Mouse (Mus musculus): Measurements from ENCODE around the gene Cdkal1. TPM values are rescaled to one million over a fixed set of nuclear protein-coding genes. Genes with fewer than 3 reads are reported as not detected.

Gene Cdkal1
- polyA plus RNA-seq, 1 experiment from 2014 or later, result 21.1 TPM

- no peak overlapping the region for H3K27ac ChIP-seq (ENCODE audit: low read depth, low read length)
- no peaks in the 10 kb centered on the region for H3K27me3 ChIP-seq (ENCODE audit: control insufficient read depth, insufficient read depth, low read length)
- no peak overlapping the region for H3K4me3 ChIP-seq (ENCODE audit: low read depth, low read length)
- H3K9me3 ChIP-seq (ENCODE audit: control insufficient read depth, low read length), result no peaks in the 10 kb centered on the region
- 0 out of 2 replicates have a peak, but pooled peaks have one; percentile 49 for ATAC-seq (ENCODE audit: low read depth)
- H3K4me2 ChIP-seq (ENCODE audit: low read depth, low read length), result no peak overlapping the region
- no peak overlapping the region for H3K9ac ChIP-seq (replicated peaks; ENCODE audit: low read depth, low read length)
- WGBS, result 11% methylated on average over 4 of the region's 4 CpGs
- no peaks in the 10 kb centered on the region for H3K36me3 ChIP-seq (ENCODE audit: control insufficient read depth, insufficient read depth, low read length)
- H3K4me1 ChIP-seq (ENCODE audit: control insufficient read depth, insufficient read depth, low read length), result no peaks in the 10 kb centered on the region
Measured at GRCm38 (mm10) chr13:29767587-29767986, 87.9 kb downstream of the Cdkal1 start.

GRCm38 (mm10) chr13:29766377-29766776, 89.1 kb downstream of the Cdkal1 start:
- H3K9me3 ChIP-seq (ENCODE audit: control insufficient read depth, low read length), result no peaks in the 10 kb centered on the region
- no peak overlapping the region for H3K4me3 ChIP-seq (ENCODE audit: low read depth, low read length)
- no peaks in the 10 kb centered on the region for H3K27me3 ChIP-seq (ENCODE audit: control insufficient read depth, insufficient read depth, low read length)
- 49% methylated on average over 8 of the region's 8 CpGs for WGBS
- no peak overlapping the region for H3K9ac ChIP-seq (replicated peaks; ENCODE audit: low read depth, low read length)
- ATAC-seq (ENCODE audit: low read depth), result 0 out of 2 replicates have a peak, but pooled peaks have one; percentile 18
- no peak overlapping the region for H3K27ac ChIP-seq (ENCODE audit: low read depth, low read length)
- no peaks in the 10 kb centered on the region for H3K36me3 ChIP-seq (ENCODE audit: control insufficient read depth, insufficient read depth, low read length)
- H3K4me1 ChIP-seq (ENCODE audit: control insufficient read depth, insufficient read depth, low read length), result no peaks in the 10 kb centered on the region
- H3K4me2 ChIP-seq (ENCODE audit: low read depth, low read length), result no peak overlapping the region

- no peak overlapping the region for H3K9ac ChIP-seq (replicated peaks; ENCODE audit: low read depth, low read length)
- no peaks in the 10 kb centered on the region for H3K36me3 ChIP-seq (ENCODE audit: control insufficient read depth, insufficient read depth, low read length)
- ATAC-seq (ENCODE audit: low read depth), result no peak
- no peaks in the 10 kb centered on the region for H3K4me1 ChIP-seq (ENCODE audit: control insufficient read depth, insufficient read depth, low read length)
- H3K27ac ChIP-seq (ENCODE audit: low read depth, low read length), result no peak overlapping the region
- H3K27me3 ChIP-seq (ENCODE audit: control insufficient read depth, insufficient read depth, low read length), result no peaks in the 10 kb centered on the region
- no peak overlapping the region for H3K4me2 ChIP-seq (ENCODE audit: low read depth, low read length)
- H3K9me3 ChIP-seq (ENCODE audit: control insufficient read depth, low read length), result no peaks in the 10 kb centered on the region
- 91% methylated on average over 3 of the region's 3 CpGs for WGBS
- no peak overlapping the region for H3K4me3 ChIP-seq (ENCODE audit: low read depth, low read length)
Measured at GRCm38 (mm10) chr13:29765296-29765695, 90.2 kb downstream of the Cdkal1 start.

GRCm38 (mm10) chr13:29759691-29760467, 95.6 kb downstream of the Cdkal1 start:
- no peak for ATAC-seq (ENCODE audit: low read depth)
- no peak overlapping the region for H3K9ac ChIP-seq (replicated peaks; ENCODE audit: low read depth, low read length)
- no peaks in the 10 kb centered on the region for H3K4me1 ChIP-seq (ENCODE audit: control insufficient read depth, insufficient read depth, low read length)
- no peaks in the 10 kb centered on the region for H3K27me3 ChIP-seq (ENCODE audit: control insufficient read depth, insufficient read depth, low read length)
- no peak overlapping the region for H3K4me2 ChIP-seq (ENCODE audit: low read depth, low read length)
- no peak overlapping the region for H3K27ac ChIP-seq (ENCODE audit: low read depth, low read length)
- H3K4me3 ChIP-seq (ENCODE audit: low read depth, low read length), result no peak overlapping the region
- no peaks in the 10 kb centered on the region for H3K36me3 ChIP-seq (ENCODE audit: control insufficient read depth, insufficient read depth, low read length)
- no peaks in the 10 kb centered on the region for H3K9me3 ChIP-seq (ENCODE audit: control insufficient read depth, low read length)
- WGBS, result 72% methylated on average over 5 of the region's 5 CpGs

DNA sequence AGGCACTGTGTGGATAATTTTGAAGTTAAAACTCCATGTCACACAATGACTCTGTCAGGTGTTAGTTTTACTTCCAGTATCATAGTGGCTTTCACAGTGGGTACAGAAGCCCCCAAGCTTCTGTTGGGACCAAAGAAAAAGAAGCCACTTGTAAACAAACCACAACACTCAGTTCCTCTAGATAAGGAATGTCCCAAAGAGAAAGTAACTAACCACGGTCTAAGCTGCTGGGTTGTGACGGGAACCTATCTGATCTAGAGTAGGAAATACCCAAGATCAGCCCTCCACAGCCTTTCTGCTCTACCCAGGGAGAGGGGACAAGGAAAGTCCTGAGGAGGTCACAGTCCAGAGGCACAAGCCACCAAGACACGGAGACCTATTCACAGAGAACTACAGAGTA, 99.4 kb downstream of the Cdkal1 start:
- no peaks in the 10 kb centered on the region for H3K9me3 ChIP-seq (ENCODE audit: control insufficient read depth, low read length)
- H3K36me3 ChIP-seq (ENCODE audit: control insufficient read depth, insufficient read depth, low read length), result no peaks in the 10 kb centered on the region
- H3K4me1 ChIP-seq (ENCODE audit: control insufficient read depth, insufficient read depth, low read length), result no peaks in the 10 kb centered on the region
- H3K27ac ChIP-seq (ENCODE audit: low read depth, low read length), result no peak overlapping the region
- H3K4me2 ChIP-seq (ENCODE audit: low read depth, low read length), result no peak overlapping the region
- no peaks in the 10 kb centered on the region for H3K27me3 ChIP-seq (ENCODE audit: control insufficient read depth, insufficient read depth, low read length)
- no peak for ATAC-seq (ENCODE audit: low read depth)
- 90% methylated on average over 3 of the region's 3 CpGs for WGBS
- H3K4me3 ChIP-seq (ENCODE audit: low read depth, low read length), result no peak overlapping the region
- H3K9ac ChIP-seq (replicated peaks; ENCODE audit: low read depth, low read length), result no peak overlapping the region

GRCm38 (mm10) chr13:29753254-29753653, 102.2 kb downstream of the Cdkal1 start:
- Histone ChIP-seq H3K4me1 (ENCODE audit: control insufficient read depth, insufficient read depth, low read length) (no peaks in the 10 kb centered on the region), H3K27me3 (ENCODE audit: control insufficient read depth, insufficient read depth, low read length) (no peaks in the 10 kb centered on the region), H3K36me3 (ENCODE audit: control insufficient read depth, insufficient read depth, low read length) (no peaks in the 10 kb centered on the region), H3K9ac (replicated peaks; ENCODE audit: low read depth, low read length) (no peak overlapping the region), H3K4me3 (ENCODE audit: low read depth, low read length) (no peak overlapping the region), H3K9me3 (ENCODE audit: control insufficient read depth, low read length) (no peaks in the 10 kb centered on the region), H3K4me2 (ENCODE audit: low read depth, low read length) (no peak overlapping the region), H3K27ac (ENCODE audit: low read depth, low read length) (no peak overlapping the region)
- WGBS, result 72% methylated on average over 3 of the region's 3 CpGs
- ATAC-seq (ENCODE audit: low read depth), result peak; percentile 44; the same call in 1 of the 2 replicates

- no peaks in the 10 kb centered on the region for H3K36me3 ChIP-seq (ENCODE audit: control insufficient read depth, insufficient read depth, low read length)
- ATAC-seq (ENCODE audit: low read depth), result no peak
- no peak overlapping the region for H3K4me2 ChIP-seq (ENCODE audit: low read depth, low read length)
- no peak overlapping the region for H3K27ac ChIP-seq (ENCODE audit: low read depth, low read length)
- no peaks in the 10 kb centered on the region for H3K9me3 ChIP-seq (ENCODE audit: control insufficient read depth, low read length)
- 94% methylated on average over 6 of the region's 6 CpGs for WGBS
- no peak overlapping the region for H3K9ac ChIP-seq (replicated peaks; ENCODE audit: low read depth, low read length)
- no peaks in the 10 kb centered on the region for H3K27me3 ChIP-seq (ENCODE audit: control insufficient read depth, insufficient read depth, low read length)
- H3K4me1 ChIP-seq (ENCODE audit: control insufficient read depth, insufficient read depth, low read length), result no peaks in the 10 kb centered on the region
- H3K4me3 ChIP-seq (ENCODE audit: low read depth, low read length), result no peak overlapping the region
Measured at GRCm38 (mm10) chr13:29752061-29752460, 103.4 kb downstream of the Cdkal1 start.

- H3K4me2 ChIP-seq (ENCODE audit: low read depth, low read length), result no peak overlapping the region
- no peaks in the 10 kb centered on the region for H3K9me3 ChIP-seq (ENCODE audit: control insufficient read depth, low read length)
- no peaks in the 10 kb centered on the region for H3K4me1 ChIP-seq (ENCODE audit: control insufficient read depth, insufficient read depth, low read length)
- H3K27me3 ChIP-seq (ENCODE audit: control insufficient read depth, insufficient read depth, low read length), result no peaks in the 10 kb centered on the region
- H3K4me3 ChIP-seq (ENCODE audit: low read depth, low read length), result no peak overlapping the region
- WGBS, result 96% methylated on average over 5 of the region's 5 CpGs
- H3K36me3 ChIP-seq (ENCODE audit: control insufficient read depth, insufficient read depth, low read length), result no peaks in the 10 kb centered on the region
- no peak overlapping the region for H3K27ac ChIP-seq (ENCODE audit: low read depth, low read length)
- no peak for ATAC-seq (ENCODE audit: low read depth)
- no peak overlapping the region for H3K9ac ChIP-seq (replicated peaks; ENCODE audit: low read depth, low read length)
Measured at GRCm38 (mm10) chr13:29751201-29751600, 104.3 kb downstream of the Cdkal1 start.

GRCm38 (mm10) chr13:29747347-29747647, 108.2 kb downstream of the Cdkal1 start:
- ATAC-seq (ENCODE audit: low read depth), result no peak
- Histone ChIP-seq H3K9ac (replicated peaks; ENCODE audit: low read depth, low read length) (no peak overlapping the region), H3K4me2 (ENCODE audit: low read depth, low read length) (no peak overlapping the region), H3K4me3 (ENCODE audit: low read depth, low read length) (no peak overlapping the region), H3K27ac (ENCODE audit: low read depth, low read length) (no peak overlapping the region), H3K4me1 (ENCODE audit: control insufficient read depth, insufficient read depth, low read length) (no peaks in the 10 kb centered on the region), H3K9me3 (ENCODE audit: control insufficient read depth, low read length) (no peaks in the 10 kb centered on the region), H3K36me3 (ENCODE audit: control insufficient read depth, insufficient read depth, low read length) (no peaks in the 10 kb centered on the region), H3K27me3 (ENCODE audit: control insufficient read depth, insufficient read depth, low read length) (no peaks in the 10 kb centered on the region)
- 68% methylated on average over 3 of the region's 3 CpGs for WGBS

All from neural tube, embryonic 14.5 days (tissue).